Mouse (Mus musculus) cerebellum, adult 2 months (tissue): ENCODE results near the gene Arl6ip1. TPM values are rescaled to one million over a fixed set of nuclear protein-coding genes. Genes with fewer than 3 reads are reported as not detected.

Source experiments
- DNase-seq, 2 experiments: peaks; one replicate each; pipeline ENCODE4 v3.0.0; 2021
- H3K27ac ChIP-seq: fragments of 200-500 bp; 2 replicates; pipeline ENCODE4 v1.5.1; 2012; ENCODE audit warnings: low read length, control low read depth, inconsistent platforms; ENCODE audit not compliant: insufficient read depth
- H3K27me3 ChIP-seq: fragments of 200-500 bp; 2 replicates; pipeline ENCODE4 v1.6.1; 2012; ENCODE audit warnings: inconsistent platforms, mild to moderate bottlenecking, low read length, moderate library complexity; ENCODE audit not compliant: control insufficient read depth, insufficient read depth
- H3K4me1 ChIP-seq: fragments of 200-500 bp; 2 replicates; pipeline ENCODE4 v1.6.1; 2011; ENCODE audit warnings: low read length; ENCODE audit not compliant: control insufficient read depth, insufficient read depth
- H3K4me3 ChIP-seq: fragments of 200-500 bp; replicated peaks from 2 replicates; pipeline ENCODE3; 2011; ENCODE audit warnings: mild to moderate bottlenecking, low read depth, low read length, control low read depth; ENCODE audit not compliant: insufficient read depth
- CTCF ChIP-seq: fragments of 200-500 bp; IDR thresholded peaks from 2 replicates; pipeline ENCODE4 v1.5.1; 2011; ENCODE audit warnings: low read depth, mild to moderate bottlenecking, control low read depth, low read length, moderate library complexity, borderline replicate concordance; ENCODE audit not compliant: insufficient read depth
- POLR2A ChIP-seq: fragments of 200-500 bp; IDR thresholded peaks from 2 replicates; pipeline ENCODE4 v1.6.1; 2011; ENCODE audit warnings: low read length, control low read depth, borderline replicate concordance; ENCODE audit not compliant: insufficient read depth
- WGBS: fragments of 180-500 bp; shearing (Covaris S2); methylation state at CpG from one replicate; pipeline ENCODE4 v1.1.7; 2018; 5-methylcytosine and 5-hydroxymethylcytosine counted together
- polyA plus RNA-seq: library from polyadenylated mRNA; depleted of rRNA; stranded (reverse); fragments of >200 nt; gene quantifications from 2 replicates; pipeline ENCODE4 v1.2.3, GENCODE M21; 2012

Gene Arl6ip1
- polyA plus RNA-seq, 1 experiment = 281 TPM

GRCm38 (mm10) chr7:118143123-118143522 is 13.7 kb upstream of the Arl6ip1 start:
- TF ChIP-seq CTCF (no peak), POLR2A (no peak)
- Histone ChIP-seq H3K4me1 (no peaks in the 10 kb centered on the region), H3K4me3 (no peak overlapping the region), H3K27ac (no peak overlapping the region), H3K27me3 (no peaks in the 10 kb centered on the region)
- DNase-seq = no peak
- WGBS = 93% methylated on average over 4 of the region's 4 CpGs

- TF ChIP-seq POLR2A = no peak
- 91% methylated on average over 7 of the region's 7 CpGs for WGBS
- Histone ChIP-seq H3K27me3 (no peaks in the 10 kb centered on the region), H3K4me3 (no peak overlapping the region), H3K4me1 (no peaks in the 10 kb centered on the region), H3K27ac (no peak overlapping the region)
- no peak for DNase-seq
Observed at GRCm38 (mm10) chr7:118141271-118141670, 11.8 kb upstream of the Arl6ip1 start.

GRCm38 (mm10) chr7:118135128-118135527 is 5.7 kb upstream of the Arl6ip1 start:
- 68% methylated on average over 11 of the region's 11 CpGs for WGBS
- H3K4me1 ChIP-seq = no peaks in the 10 kb centered on the region
- no peak overlapping the region for H3K27ac ChIP-seq
- no peak overlapping the region for H3K4me3 ChIP-seq
- TF ChIP-seq CTCF = no peak
- no peak for TF ChIP-seq POLR2A
- no peak for DNase-seq
- no peaks in the 10 kb centered on the region for H3K27me3 ChIP-seq

- WGBS = under 1% methylated on average over 21 of the region's 21 CpGs
- Histone ChIP-seq H3K27me3 (no peaks in the 10 kb centered on the region), H3K27ac (peak overlapping the region; percentile 50), H3K4me1 (no peaks in the 10 kb centered on the region; the same call in 1 of the 2 replicates), H3K4me3 (peak overlapping the region; percentile 80)
- TF ChIP-seq POLR2A (no peak), CTCF (no peak)
- DNase-seq = peak; percentile 48 to 56
Observed at GRCm38 (mm10) chr7:118128925-118129429, 485 bp downstream of the Arl6ip1 start.

- Histone ChIP-seq H3K4me3 (no peak overlapping the region), H3K27ac (no peak overlapping the region), H3K4me1 (peaks cover 3% of the 10 kb centered on the region), H3K27me3 (no peaks in the 10 kb centered on the region; the same call in 1 of the 2 replicates)
- WGBS = 55% methylated on average over 11 of the region's 11 CpGs
- TF ChIP-seq CTCF (no peak), POLR2A (no peak)
- DNase-seq = no peak
Observed at GRCm38 (mm10) chr7:118126219-118126875, 3.1 kb downstream of the Arl6ip1 start.

GRCm38 (mm10) chr7:118125736-118126135 is 3.7 kb downstream of the Arl6ip1 start:
- no peak overlapping the region for H3K4me3 ChIP-seq
- H3K4me1 ChIP-seq = peaks cover 3% of the 10 kb centered on the region
- H3K27me3 ChIP-seq = no peaks in the 10 kb centered on the region; the same call in 1 of the 2 replicates
- no peak for TF ChIP-seq POLR2A
- H3K27ac ChIP-seq = no peak overlapping the region
- DNase-seq = no peak

- TF ChIP-seq CTCF (no peak), POLR2A (no peak)
- H3K4me3 ChIP-seq = no peak overlapping the region
- H3K27ac ChIP-seq = no peak overlapping the region
- H3K4me1 ChIP-seq = peaks cover 3% of the 10 kb centered on the region
- DNase-seq = no peak
- WGBS = 48% methylated on average over 4 of the region's 4 CpGs
- no peaks in the 10 kb centered on the region; the same call in 1 of the 2 replicates for H3K27me3 ChIP-seq
Observed at GRCm38 (mm10) chr7:118123512-118124411, 5.7 kb downstream of the Arl6ip1 start.
